Mouse (Mus musculus) E14TG2a.4 (cell line): ENCODE results near the gene Kmt2b.

Experiments
- CTCF ChIP-seq: conservative IDR thresholded peaks from 2 replicates; pipeline ENCODE4 v1.5.1; 2014; ENCODE audit warnings: low read length
- NANOG ChIP-seq: IDR thresholded peaks from 2 replicates; pipeline ENCODE4 v1.6.1; 2014; ENCODE audit warnings: borderline replicate concordance, low read length, mixed read lengths

DNA sequence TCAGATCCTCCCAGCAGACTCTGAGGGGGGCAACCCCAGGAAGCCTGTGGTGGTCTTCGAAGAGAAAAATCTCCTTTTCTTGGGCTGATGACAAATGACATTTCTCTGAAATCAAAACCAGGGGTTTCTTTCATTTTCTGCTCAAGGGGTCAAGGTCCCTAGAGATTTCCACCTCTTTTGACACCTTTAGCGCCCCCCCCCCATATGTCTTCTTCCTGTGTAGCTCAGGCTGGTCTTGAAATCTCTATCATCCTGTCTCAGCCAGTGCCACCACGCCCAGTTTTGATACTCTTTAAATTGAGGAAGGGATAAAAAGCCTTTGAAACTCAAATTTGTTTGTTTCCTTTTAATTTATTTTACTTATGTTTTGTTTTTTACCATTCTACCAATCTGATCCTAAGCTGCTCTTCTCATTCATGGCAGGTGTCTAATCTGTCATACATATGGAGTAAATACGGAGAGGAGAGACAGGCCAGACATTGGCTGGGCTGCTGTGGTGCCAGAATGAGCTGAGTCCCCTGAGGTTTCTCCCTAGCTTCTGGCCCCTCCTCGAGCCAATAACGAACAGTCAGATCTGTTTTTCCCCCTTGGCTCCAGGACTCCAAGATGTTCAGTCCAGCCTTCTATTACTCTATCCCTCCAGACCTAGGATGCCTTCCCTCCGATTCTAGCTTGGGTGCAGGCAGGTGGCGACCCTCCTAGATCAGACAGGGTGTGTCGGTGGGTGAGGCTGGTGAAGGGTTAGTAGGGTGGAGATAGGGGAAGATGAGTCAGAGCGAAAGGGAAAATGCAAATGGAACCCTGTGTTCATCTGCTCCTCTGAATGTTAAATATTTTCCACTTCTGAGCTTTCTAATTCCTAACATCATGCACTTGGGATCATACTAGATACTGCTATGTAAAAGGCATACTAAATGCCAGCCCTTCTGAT lies 5.3 kb upstream of the Kmt2b start:
- TF ChIP-seq CTCF: no peak
- TF ChIP-seq NANOG: no peak
